Mouse (Mus musculus): ENCODE data around the gene Hist1h2ah. TPM values are rescaled to one million over a fixed set of nuclear protein-coding genes. Genes with fewer than 3 reads are reported as not detected.

Gene Hist1h2ah
- total and polyA plus RNA-seq, 2 experiments = 1.8 TPM; not detected in 1

- H3K9ac ChIP-seq (ENCODE audit: low read depth, low read length) = no peak overlapping the region
- no peak overlapping the region for H3K27ac ChIP-seq (replicated peaks; ENCODE audit: insufficient read depth, low read depth, low read length)
- H3K79me2 ChIP-seq (ENCODE audit: control insufficient read depth, insufficient read depth, low read length) = no peaks in the 10 kb centered on the region
- H3K4me1 ChIP-seq (ENCODE audit: control insufficient read depth, insufficient read depth, low read length) = no peaks in the 10 kb centered on the region
- H3K27me3 ChIP-seq (ENCODE audit: control insufficient read depth, insufficient read depth, low read length) = peaks cover 12% of the 10 kb centered on the region; the same call in 1 of the 2 replicates
- WGBS = 90% methylated on average over 5 of the region's 5 CpGs
- no peak for DNase-seq (ENCODE audit: extremely low read depth, low read depth, low spot score)
- H3K36me3 ChIP-seq (ENCODE audit: control insufficient read depth, insufficient read depth, low read length) = no peaks in the 10 kb centered on the region; the same call in 1 of the 2 replicates
- H3K4me3 ChIP-seq (ENCODE audit: insufficient read depth, low read depth, low read length) = no peak overlapping the region
- TF ChIP-seq POLR2A (IDR thresholded peaks at IDR 0.05; ENCODE audit: extremely low read depth, insufficient read depth, low read length) (no peak), CTCF (IDR thresholded peaks at IDR 0.05; ENCODE audit: low read depth, low read length) (no peak)
These were observed 42.8 kb downstream of the Hist1h2ah start for GRCm38 (mm10) chr13:21992550-21992949.

Other genes starting within 250 kb of the Hist1h2ah start
- 7.3 and 8.7 TPM in 2 replicates for gene Hist1h2an, start 248.3 kb downstream of the Hist1h2ah start, total RNA-seq (2014; rRNA removed)
- gene Hist1h2an, start 248.3 kb downstream of the Hist1h2ah start, polyA plus RNA-seq (2012; rRNA removed) = not detected in 2 replicates
- gene Hist1h2bp, start 248.1 kb downstream of the Hist1h2ah start, total RNA-seq (2014; rRNA removed) = 0.40 and 0.74 TPM in 2 replicates
- gene Hist1h2bp, start 248.1 kb downstream of the Hist1h2ah start, polyA plus RNA-seq (2012; rRNA removed) = not detected in 2 replicates
- gene Hist1h2bq, start 225.4 kb downstream of the Hist1h2ah start, total RNA-seq (2014; rRNA removed) = 2.1 and 4.9 TPM in 2 replicates
- 1.2 and 11.7 TPM in 2 replicates for gene Hist1h2bq, start 225.4 kb downstream of the Hist1h2ah start, polyA plus RNA-seq (2012; rRNA removed)
- 0.55 TPM in 1 of 2 replicates, not detected in the other for gene Hist1h2ao, start 225.1 kb downstream of the Hist1h2ah start, total RNA-seq (2014; rRNA removed)
- gene Hist1h2ao, start 225.1 kb downstream of the Hist1h2ah start, polyA plus RNA-seq (2012; rRNA removed) = not detected in 2 replicates
- gene Hist1h4m, start 223.8 kb downstream of the Hist1h2ah start, total RNA-seq (2014; rRNA removed) = 0.60 and 0.74 TPM in 2 replicates
- not detected in 2 replicates for gene Hist1h4m, start 223.8 kb downstream of the Hist1h2ah start, polyA plus RNA-seq (2012; rRNA removed)
- gene Hist1h4n, start 203.4 kb downstream of the Hist1h2ah start, total RNA-seq (2014; rRNA removed) = 336 and 466 TPM in 2 replicates
- gene Hist1h4n, start 203.4 kb downstream of the Hist1h2ah start, polyA plus RNA-seq (2012; rRNA removed) = 4.5 and 8.5 TPM in 2 replicates
- gene Hist1h2ap, start 202.1 kb downstream of the Hist1h2ah start, total RNA-seq (2014; rRNA removed) = 37.4 and 51.8 TPM in 2 replicates
- 6.3 and 14.0 TPM in 2 replicates for gene Hist1h2ap, start 202.1 kb downstream of the Hist1h2ah start, polyA plus RNA-seq (2012; rRNA removed)
- gene Hist1h2br, start 201.8 kb downstream of the Hist1h2ah start, total RNA-seq (2014; rRNA removed) = 0.65 and 1.3 TPM in 2 replicates
- 1.0 and 11.9 TPM in 2 replicates for gene Hist1h2br, start 201.8 kb downstream of the Hist1h2ah start, polyA plus RNA-seq (2012; rRNA removed)
- gene Zfp184, start 90.5 kb downstream of the Hist1h2ah start, total RNA-seq (2014; rRNA removed) = 0.18 and 0.60 TPM in 2 replicates
- 0.07 and 0.11 TPM in 2 replicates for gene Zfp184, start 90.5 kb downstream of the Hist1h2ah start, polyA plus RNA-seq (2012; rRNA removed)
- not detected in 2 replicates for gene Pom121l2, start 54.4 kb downstream of the Hist1h2ah start, total RNA-seq (2014; rRNA removed)
- gene Pom121l2, start 54.4 kb downstream of the Hist1h2ah start, polyA plus RNA-seq (2012; rRNA removed) = not detected in 2 replicates
- not detected in 2 replicates for gene Prss16, start 25.8 kb downstream of the Hist1h2ah start, total RNA-seq (2014; rRNA removed)
- 0.12 TPM in 1 of 2 replicates, not detected in the other for gene Prss16, start 25.8 kb downstream of the Hist1h2ah start, polyA plus RNA-seq (2012; rRNA removed)
- gene Hist1h2bk, start 302 bp upstream of the Hist1h2ah start, total RNA-seq (2014; rRNA removed) = 15.6 and 28.1 TPM in 2 replicates
- 0.46 and 0.48 TPM in 2 replicates for gene Hist1h2bk, start 302 bp upstream of the Hist1h2ah start, polyA plus RNA-seq (2012; rRNA removed)
- 6.8 and 9.2 TPM in 2 replicates for gene Hist1h4i, start 5.8 kb upstream of the Hist1h2ah start, total RNA-seq (2014; rRNA removed)
- gene Hist1h4i, start 5.8 kb upstream of the Hist1h2ah start, polyA plus RNA-seq (2012; rRNA removed) = 5.2 and 12.3 TPM in 2 replicates
- 11.1 and 22.4 TPM in 2 replicates for gene Hist1h2ag, start 7.4 kb upstream of the Hist1h2ah start, total RNA-seq (2014; rRNA removed)
- gene Hist1h2ag, start 7.4 kb upstream of the Hist1h2ah start, polyA plus RNA-seq (2012; rRNA removed) = 0.55 TPM in 1 of 2 replicates, not detected in the other
- gene Hist1h2bj, start 7.6 kb upstream of the Hist1h2ah start, total RNA-seq (2014; rRNA removed) = 10.7 and 16.8 TPM in 2 replicates
- gene Hist1h2bj, start 7.6 kb upstream of the Hist1h2ah start, polyA plus RNA-seq (2012; rRNA removed) = 0.29 TPM in 1 of 2 replicates, not detected in the other
- gene Vmn1r188, start 48.9 kb upstream of the Hist1h2ah start, total RNA-seq (2014; rRNA removed) = not detected in 2 replicates
- gene Vmn1r188, start 48.9 kb upstream of the Hist1h2ah start, polyA plus RNA-seq (2012; rRNA removed) = not detected in 2 replicates
- not detected in 2 replicates for gene Vmn1r189, start 70.3 kb upstream of the Hist1h2ah start, total RNA-seq (2014; rRNA removed)
- not detected in 2 replicates for gene Vmn1r189, start 70.3 kb upstream of the Hist1h2ah start, polyA plus RNA-seq (2012; rRNA removed)
- gene Vmn1r191, start 148.4 kb upstream of the Hist1h2ah start, total RNA-seq (2014; rRNA removed) = not detected in 2 replicates
- not detected in 2 replicates for gene Vmn1r191, start 148.4 kb upstream of the Hist1h2ah start, polyA plus RNA-seq (2012; rRNA removed)
- not detected in 2 replicates for gene Vmn1r192, start 155.6 kb upstream of the Hist1h2ah start, total RNA-seq (2014; rRNA removed)
- not detected in 2 replicates for gene Vmn1r192, start 155.6 kb upstream of the Hist1h2ah start, polyA plus RNA-seq (2012; rRNA removed)
- gene Vmn1r193, start 187.6 kb upstream of the Hist1h2ah start, total RNA-seq (2014; rRNA removed) = not detected in 2 replicates
- gene Vmn1r193, start 187.6 kb upstream of the Hist1h2ah start, polyA plus RNA-seq (2012; rRNA removed) = not detected in 2 replicates
- gene Vmn1r194, start 208.6 kb upstream of the Hist1h2ah start, total RNA-seq (2014; rRNA removed) = not detected in 2 replicates
- gene Vmn1r194, start 208.6 kb upstream of the Hist1h2ah start, polyA plus RNA-seq (2012; rRNA removed) = not detected in 2 replicates
- not detected in 2 replicates for gene Vmn1r195, start 235.0 kb upstream of the Hist1h2ah start, total RNA-seq (2014; rRNA removed)
- not detected in 2 replicates for gene Vmn1r195, start 235.0 kb upstream of the Hist1h2ah start, polyA plus RNA-seq (2012; rRNA removed)